Mouse (Mus musculus) stomach, postnatal 0 days (tissue): ENCODE data around the gene Gnb1l.

Source experiments
- CTCF ChIP-seq: IDR thresholded peaks from 2 replicates; pipeline ENCODE4 v1.5.1; 2016; ENCODE audit warnings: antibody characterized with exemption, low read depth, mild to moderate bottlenecking, moderate library complexity
- EP300 ChIP-seq: optimal IDR thresholded peaks from 2 replicates; pipeline ENCODE3; 2016; ENCODE audit warnings: antibody characterized with exemption

GRCm38 (mm10) chr16:18581050-18581622, 82.6 kb downstream of the Gnb1l start:
- TF ChIP-seq CTCF (no peak), EP300 (no peak)
